Mouse (Mus musculus) spleen, postnatal 10 days (tissue): ENCODE results near the gene Cacnb2.

Experiments used
- DNase-seq, 2 experiments: peaks; one replicate each; pipeline ENCODE4 v3.0.0; 2021 to 2022; ENCODE audit warnings: low spot score in 2 of 2

Gene Cacnb2

GRCm38 (mm10) chr2:14861613-14862012, 258.7 kb downstream of the Cacnb2 start:
- no peak for DNase-seq

- DNase-seq, result no peak
These were observed 260.1 kb downstream of the Cacnb2 start for GRCm38 (mm10) chr2:14862981-14863380.

GRCm38 (mm10) chr2:14873116-14873515, 270.2 kb downstream of the Cacnb2 start:
- no peak for DNase-seq

- DNase-seq, result no peak
These were observed 270.9 kb downstream of the Cacnb2 start for GRCm38 (mm10) chr2:14873701-14874181.

GRCm38 (mm10) chr2:14874281-14875037, 271.6 kb downstream of the Cacnb2 start:
- no peak for DNase-seq

- no peak for DNase-seq
These were observed 272.2 kb downstream of the Cacnb2 start for GRCm38 (mm10) chr2:14875121-14875520.

- no peak for DNase-seq
These were observed 272.7 kb downstream of the Cacnb2 start for GRCm38 (mm10) chr2:14875616-14876015.

GRCm38 (mm10) chr2:14878953-14879352, 276.1 kb downstream of the Cacnb2 start:
- no peak for DNase-seq

GRCm38 (mm10) chr2:14883460-14883859, 280.6 kb downstream of the Cacnb2 start:
- no peak for DNase-seq

GRCm38 (mm10) chr2:14888406-14889195, 285.7 kb downstream of the Cacnb2 start:
- no peak for DNase-seq

GRCm38 (mm10) chr2:14903837-14904236, 300.9 kb downstream of the Cacnb2 start:
- DNase-seq, result no peak

GRCm38 (mm10) chr2:14904865-14905264, 302.0 kb downstream of the Cacnb2 start:
- no peak for DNase-seq

GRCm38 (mm10) chr2:14907124-14907925, 304.4 kb downstream of the Cacnb2 start:
- DNase-seq, result no peak

- no peak for DNase-seq
These were observed 314.8 kb downstream of the Cacnb2 start for GRCm38 (mm10) chr2:14917585-14918247.

GRCm38 (mm10) chr2:14929866-14930265, 327.0 kb downstream of the Cacnb2 start:
- no peak for DNase-seq

- no peak for DNase-seq
These were observed 329.1 kb downstream of the Cacnb2 start for GRCm38 (mm10) chr2:14931968-14932367.

- no peak for DNase-seq
These were observed 333.6 kb downstream of the Cacnb2 start for GRCm38 (mm10) chr2:14936492-14936891.

- no peak for DNase-seq
These were observed 339.4 kb downstream of the Cacnb2 start for GRCm38 (mm10) chr2:14942261-14942660.

- DNase-seq, result peak in 1 of 2 experiments; percentile 25
These were observed 340.9 kb downstream of the Cacnb2 start for GRCm38 (mm10) chr2:14943691-14944357.

GRCm38 (mm10) chr2:14953090-14953489, 350.2 kb downstream of the Cacnb2 start:
- no peak for DNase-seq

GRCm38 (mm10) chr2:14960963-14961488, 358.1 kb downstream of the Cacnb2 start:
- no peak for DNase-seq
